Mouse (Mus musculus): Measurements from ENCODE around the gene Med12l.
A peak's percentile ranks its signal among the peaks of the same experiment; 100 is the strongest.

The Med12l gene

DNA sequence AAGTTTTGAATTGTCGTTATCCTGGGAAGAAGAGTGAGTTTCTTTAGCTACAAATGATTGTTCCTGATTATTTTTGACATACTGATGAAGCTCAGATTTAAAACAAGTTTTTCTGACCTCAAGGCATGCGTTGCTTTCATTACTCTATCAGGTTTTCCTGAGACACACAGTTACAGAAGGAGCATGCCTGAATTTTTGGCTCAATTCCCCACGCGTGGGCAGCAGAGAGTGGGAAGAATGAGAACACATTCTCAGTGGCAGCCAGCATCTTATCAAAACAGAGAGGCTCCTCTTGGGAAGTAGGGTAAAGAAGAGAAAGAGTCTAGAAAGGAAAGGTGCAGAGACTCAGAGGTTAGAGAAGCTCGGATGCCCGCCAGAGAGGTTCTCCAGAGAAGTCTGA, 237.8 kb downstream of the Med12l start:
- DNase-seq (ENCODE audit: low read depth, low spot score): no peak

DNA sequence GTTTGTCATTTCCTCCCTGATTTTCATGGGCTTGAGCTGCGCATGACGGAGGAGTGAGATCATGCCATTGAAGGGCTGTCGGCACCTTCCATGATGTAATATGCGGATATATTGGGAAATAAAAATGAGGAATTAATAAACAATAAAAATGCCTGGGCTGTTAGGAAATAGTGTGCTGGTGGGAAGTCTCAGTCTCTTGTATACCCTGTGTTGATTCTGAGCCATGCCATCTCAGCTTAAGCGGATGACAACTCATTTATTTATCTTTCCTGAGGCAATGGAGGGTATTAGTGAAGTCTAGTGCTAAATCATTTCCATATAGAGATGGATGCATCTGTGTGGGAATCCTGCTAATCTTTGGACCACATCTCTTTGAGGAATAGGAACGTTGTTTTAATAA, 242.4 kb downstream of the Med12l start:
- no peak for DNase-seq (ENCODE audit: low read depth, low spot score)

DNA sequence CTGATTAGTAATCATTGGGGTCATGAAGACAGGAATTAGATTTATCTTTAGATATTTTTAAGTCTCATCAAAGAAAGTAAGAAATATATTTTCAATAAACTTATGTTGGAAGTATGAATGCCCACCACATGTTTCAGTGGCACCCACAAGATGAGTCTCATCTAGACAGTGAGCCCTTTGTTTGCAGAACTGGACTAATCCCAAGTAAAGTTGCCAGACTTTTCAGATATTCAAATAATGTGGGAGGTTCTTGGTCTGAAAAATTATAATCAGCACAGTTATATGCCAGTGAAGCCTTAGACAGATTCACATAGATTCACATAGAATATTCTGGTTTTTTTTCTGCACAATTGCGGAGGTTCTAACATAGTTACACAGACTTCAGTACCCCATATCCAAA, 244.8 kb downstream of the Med12l start:
- DNase-seq (ENCODE audit: low read depth, low spot score): no peak

DNA sequence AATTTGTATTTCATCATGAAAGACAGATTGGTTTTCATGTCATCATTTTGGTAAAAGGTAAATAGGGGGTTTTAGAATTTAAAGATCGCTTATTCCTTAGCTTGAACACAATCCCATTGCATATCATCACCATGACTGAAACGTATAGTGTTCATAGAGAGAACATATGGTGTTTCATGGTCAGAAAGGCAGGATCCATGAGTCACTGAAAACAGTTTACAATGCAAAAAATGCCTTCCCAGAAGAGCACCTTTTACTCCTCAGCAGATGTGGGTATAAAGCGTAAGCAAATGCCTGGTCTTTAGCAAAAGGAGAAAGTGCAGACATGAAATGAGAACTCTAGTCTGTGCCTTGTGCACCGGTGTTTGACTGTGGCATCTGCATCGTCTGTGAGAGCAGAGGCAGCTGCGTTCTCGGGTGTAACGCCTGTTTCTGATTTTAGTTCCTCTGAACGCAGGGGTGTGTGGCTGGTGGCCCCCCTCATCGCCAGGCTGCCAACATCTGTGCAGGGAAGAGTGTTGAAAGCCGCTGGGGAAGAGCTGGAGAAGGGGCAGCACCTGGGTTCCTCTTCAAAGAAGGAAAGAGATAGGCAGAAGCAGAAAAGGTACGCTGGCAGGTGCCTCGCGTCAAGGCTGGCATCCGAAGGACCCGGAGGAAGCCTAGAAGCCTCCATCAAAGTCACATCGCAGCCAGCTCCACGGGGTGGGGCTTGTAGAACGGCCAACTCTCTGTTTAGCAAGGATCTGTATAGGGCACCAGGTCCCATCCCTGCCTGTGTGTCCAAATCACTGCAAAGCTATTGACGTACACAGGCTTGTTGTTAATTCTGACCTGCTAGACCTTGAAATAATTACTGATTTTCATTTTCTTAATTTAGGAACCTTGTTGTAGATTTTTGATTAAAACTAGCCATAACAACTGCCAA, 252.4 kb downstream of the Med12l start:
- no peak for DNase-seq (ENCODE audit: low read depth, low spot score)

DNA sequence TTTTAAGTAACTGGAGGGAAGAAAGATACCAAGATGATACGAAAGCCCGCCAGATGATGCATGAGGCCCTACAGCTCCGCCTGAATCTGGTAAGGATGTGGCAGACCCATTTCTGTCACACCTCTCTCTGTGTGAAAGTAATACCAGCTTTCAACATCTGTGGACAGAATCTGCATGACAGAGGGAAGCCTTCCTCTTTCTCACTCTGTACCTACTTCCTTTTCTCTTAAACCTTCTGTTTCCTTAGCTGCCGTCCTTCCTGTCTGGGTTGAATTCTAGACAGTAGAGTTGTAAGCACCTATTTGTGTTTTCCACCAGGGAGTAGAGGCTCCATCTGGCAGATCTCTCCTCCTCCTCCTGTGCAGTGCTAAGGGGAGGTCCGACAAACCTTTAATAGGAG, 255.1 kb downstream of the Med12l start:
- DNase-seq (ENCODE audit: low read depth, low spot score): no peak

DNA sequence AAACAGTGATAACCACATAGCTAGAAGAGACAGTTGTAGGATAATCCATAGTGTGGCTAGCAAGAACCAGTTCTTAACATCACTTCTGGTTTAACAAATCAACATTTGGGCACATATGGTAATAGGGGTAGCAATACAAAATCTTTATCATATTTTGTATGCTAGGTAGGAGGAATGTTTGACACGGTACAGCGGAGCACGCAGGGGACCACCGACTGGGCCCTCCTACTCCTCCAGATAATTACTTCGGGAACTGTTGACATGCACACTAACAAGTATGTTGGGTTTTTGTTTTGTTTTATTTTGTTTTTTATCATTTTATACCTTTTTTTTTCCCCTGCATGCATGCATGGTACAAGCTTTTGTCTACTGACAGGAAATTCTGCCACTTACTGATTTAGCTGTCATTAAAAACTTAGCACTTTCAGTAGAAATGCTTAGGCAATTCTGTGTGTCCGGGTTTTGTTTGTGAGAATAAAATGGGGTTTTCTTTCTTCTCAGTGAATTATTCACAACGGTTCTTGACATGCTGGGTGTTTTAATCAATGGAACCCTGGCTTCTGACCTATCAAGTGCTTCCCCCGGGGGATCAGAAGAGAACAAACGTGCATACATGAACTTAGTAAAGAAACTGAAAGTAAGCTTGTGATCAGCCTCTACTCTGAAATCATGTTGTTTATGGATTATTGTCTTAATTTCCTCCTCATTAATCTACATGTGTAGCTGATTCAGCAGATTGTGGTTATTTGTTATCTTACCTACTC, 256.3 kb downstream of the Med12l start:
- DNase-seq (ENCODE audit: low read depth, low spot score): peak; percentile 49

DNA sequence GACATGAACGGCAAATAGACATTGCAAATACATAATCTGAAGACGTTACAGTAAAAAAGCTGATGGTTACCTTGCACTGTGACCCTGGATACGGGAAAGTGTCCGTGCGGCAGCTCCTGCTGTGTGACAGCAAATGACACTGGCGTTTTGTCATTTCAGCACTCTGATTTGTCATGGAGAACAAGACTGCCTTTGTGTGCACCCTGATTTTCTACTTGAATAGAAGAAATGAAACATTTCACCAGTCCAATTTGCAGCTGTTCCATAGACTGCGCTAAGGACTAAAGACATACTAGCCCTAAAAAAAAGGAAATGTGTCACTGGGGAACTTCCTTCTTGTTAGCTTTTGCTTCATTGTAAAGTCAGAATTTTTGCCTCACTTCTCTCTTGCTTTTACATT, 257.1 kb downstream of the Med12l start, which contains the start of gene P2ry12:
Gene P2ry12 (minus strand): TSS at position 168 of the 400 bp plus-strand sequence.
- peak; percentile 56 for DNase-seq (ENCODE audit: low read depth, low spot score)

DNA sequence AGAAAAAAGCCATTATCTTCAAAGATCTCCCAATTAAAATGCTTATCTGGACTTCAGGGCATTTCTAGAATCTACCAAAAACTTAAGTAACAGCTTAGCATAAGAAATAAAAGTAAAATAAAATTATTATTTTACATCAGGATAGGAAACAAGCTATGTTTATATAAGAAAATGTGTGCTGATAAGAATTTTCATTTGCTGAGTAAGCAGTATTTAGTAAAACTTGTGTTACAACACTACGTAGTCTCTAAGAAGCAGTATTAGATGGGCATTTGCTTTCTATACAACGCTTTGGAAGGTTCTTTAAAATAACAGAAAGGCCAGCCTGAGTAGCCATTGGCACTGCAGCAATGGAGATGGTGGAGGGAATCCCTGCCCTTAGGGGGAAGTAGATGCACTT, 257.8 kb downstream of the Med12l start:
- DNase-seq (ENCODE audit: low read depth, low spot score): no peak

DNA sequence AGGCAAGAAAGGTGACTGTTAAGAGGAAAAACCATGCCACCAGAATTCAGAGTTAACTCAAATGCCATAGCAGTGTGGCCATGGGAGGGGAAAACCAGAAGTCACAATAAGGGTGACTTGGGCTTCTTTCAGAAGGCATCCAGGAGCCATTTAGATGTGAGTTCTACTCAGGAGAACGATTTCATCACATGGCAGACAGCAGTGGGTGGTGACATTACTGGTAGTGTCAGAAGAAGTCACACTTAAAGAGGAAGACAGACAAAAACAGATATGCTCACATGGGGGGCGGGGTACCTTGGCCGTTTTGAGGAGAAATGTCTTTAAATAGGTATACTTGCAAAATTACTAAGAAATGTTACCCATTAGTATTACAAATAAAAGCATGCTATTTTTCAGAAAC, 258.4 kb downstream of the Med12l start:
- DNase-seq (ENCODE audit: low read depth, low spot score): no peak

DNA sequence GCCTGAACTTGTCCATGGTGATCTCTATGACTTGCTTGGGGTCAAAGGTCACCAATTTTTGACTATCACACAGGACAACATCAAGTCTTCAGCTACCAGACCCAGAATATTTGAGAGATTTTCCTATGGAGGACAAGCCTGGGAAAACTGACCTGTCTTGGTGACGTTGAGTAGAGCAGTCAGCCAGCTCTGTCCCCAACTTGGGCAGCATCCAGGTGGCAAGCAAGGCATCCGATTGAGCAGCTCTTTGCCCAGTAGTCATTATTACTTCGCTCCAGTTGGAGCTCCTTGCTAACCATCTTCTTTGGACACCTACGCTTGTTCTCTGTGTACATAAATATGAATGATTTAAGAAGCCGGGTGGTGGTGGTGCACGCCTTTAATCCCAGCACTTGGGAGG, 265.2 kb downstream of the Med12l start:
- DNase-seq (ENCODE audit: low read depth, low spot score): no peak

DNA sequence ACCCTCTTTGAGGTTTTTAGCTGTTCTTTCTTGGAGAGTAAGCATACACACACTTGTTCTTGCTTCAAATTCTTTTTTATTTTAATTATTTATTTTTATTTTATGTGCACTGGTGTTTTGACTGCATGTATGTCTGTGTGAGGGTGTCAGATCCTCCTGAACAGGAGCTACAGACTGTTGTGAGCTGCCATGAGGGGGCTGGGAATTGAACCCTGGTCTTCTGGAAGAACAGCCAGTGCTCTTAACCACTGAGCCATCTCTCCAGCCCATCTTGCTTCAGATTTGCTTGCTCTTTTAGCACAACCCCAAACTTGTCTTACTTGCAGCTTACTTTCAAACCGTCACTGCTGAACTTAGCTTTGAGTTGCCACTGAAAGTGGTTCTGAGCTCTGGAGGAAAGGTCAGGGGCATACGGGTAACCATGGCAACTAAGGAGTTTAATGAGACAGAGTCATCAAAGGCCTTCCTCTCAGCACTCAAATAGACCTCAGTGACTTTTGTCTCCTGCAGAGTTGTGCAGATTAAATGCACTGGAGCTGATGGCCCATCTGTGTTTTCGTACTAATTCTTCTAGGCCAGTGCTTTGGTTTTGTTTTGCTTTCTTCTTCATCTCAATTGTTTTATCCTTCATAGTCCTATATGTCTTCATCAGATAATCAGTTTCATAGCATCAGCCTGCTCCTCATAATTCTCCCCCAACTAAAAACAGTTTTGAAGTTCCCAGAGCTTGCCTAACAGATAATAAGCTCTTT, 272.1 kb downstream of the Med12l start:
- peak; percentile 68 for DNase-seq (ENCODE audit: low read depth, low spot score)

DNA sequence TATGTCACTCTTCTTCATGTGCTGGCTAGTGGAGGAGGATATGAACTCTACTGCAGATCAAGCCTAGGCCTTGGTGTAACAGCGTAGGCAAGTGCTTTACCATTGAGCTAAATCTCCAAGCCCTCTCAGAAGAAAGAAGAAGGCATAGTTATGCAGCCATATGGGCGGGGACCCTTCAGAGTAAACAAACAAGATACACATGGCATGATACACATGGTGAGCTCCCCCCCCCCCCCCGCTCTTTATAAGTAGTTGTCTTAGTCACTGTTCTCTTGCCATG, 272.6 kb downstream of the Med12l start:
- DNase-seq (ENCODE audit: low read depth, low spot score): no peak

DNA sequence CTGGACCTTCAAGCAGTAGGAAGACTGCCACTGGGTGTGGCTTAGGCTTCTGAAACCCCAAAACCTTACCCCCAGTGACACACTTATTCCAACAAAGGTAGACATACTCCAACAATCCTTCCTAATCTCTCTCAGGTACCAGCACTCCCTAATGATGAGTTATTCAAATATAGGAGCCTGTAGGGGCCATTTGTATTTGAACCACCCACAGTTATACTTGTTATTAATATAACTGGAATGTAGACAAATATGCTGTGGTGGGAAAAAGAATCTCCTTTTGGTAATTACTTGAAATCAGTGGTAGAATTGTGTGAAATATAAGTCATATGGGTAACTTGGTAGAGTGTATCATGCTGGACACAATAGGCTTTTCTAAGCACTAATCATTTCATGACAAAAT, 273.0 kb downstream of the Med12l start:
- DNase-seq (ENCODE audit: low read depth, low spot score): no peak

DNA sequence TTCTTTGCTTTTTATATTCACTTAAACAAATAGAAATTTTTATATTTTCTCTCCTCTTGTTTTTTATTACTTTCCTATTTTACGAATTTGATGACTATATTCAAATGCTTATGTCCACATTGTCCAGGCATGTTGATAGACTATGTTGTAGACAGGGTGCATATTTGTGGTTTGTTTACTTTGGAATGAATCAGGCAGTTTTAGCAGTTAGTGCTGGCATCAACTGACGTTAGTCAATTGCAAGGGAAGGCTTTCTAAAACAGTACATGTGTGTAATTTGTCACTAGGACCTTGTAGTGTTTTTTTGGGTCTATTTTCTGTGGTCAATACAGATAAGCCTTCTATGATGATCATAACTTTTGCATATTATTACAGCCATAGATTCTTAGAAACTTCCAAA, 284.9 kb downstream of the Med12l start:
- DNase-seq (ENCODE audit: low read depth, low spot score): no peak

DNA sequence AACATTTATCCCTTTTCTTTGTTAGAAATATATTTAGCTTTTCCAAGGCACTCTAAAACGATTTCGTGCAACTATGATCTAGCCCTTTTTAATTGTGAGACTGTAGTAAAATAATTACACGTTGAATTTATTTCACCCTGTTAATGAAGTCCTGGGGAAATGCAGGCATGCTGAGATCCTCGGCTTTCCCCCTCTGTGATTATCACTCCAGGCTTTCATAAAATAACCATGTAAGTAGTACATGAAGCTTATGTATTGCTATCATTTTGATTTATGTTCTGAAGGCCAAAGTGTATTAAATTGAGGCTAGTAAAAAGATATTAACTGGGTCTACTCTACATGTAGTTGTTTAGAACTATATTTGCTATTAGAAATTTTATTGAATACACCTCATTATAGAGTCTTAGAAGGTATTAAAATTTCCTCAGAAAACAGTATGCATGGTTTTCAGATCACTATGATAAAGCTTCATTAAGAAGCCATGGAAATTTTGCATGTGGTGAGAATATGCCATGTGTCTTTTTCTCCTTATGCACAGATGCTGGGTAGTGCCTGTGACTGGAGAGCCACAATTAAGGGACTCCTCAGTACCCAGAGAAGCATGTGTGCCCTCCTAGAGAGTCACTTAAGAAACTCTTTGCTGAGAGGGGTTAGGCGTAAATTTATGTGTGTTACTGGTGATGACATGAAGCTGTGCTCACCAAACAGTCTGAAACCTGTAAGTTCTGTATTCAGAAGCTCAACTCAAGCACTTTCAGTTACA, 288.0 kb downstream of the Med12l start:
- no peak for DNase-seq (ENCODE audit: low read depth, low spot score)

DNA sequence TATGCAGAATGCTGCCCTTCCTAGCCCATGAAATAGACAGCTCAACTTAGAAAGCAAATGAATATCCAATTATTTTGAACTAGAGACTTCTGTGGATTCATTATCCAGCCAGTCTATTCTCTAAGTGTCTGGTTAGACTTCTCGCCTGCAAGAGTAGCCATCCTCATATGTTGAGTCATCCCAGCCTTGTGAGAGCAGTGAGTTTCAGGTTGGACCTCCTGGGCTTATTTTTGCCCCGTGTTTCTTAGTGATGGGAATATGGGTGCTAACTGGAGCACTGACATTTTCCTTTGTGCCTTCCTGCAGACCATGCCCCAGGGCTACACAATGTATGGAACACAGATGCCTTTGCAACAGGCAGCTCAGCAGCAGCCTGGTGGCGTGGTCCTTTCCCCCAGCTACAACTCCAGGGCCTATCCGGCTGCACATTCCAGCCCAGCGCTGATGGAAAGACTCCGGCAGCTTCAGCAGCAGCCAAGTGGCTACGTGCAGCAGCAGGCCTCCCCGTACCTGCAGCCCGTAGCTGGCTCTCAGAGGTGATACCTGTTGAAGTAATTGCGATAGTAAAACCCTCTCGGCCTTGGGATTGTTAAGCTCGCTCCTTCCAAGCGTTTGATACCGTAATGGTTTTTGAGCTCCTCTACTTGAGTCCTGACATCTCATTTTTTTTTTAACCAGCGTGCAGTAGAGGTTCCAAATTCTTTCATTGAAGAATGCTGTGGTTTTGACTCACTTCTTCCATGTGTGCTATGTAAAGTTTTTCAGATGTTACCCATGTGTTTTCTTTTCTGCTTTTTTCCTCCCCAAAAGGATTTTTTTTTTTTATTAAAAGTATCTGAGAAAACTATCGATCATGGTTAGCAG, 290.3 kb downstream of the Med12l start:
- DNase-seq (ENCODE audit: low read depth, low spot score): no peak

DNA sequence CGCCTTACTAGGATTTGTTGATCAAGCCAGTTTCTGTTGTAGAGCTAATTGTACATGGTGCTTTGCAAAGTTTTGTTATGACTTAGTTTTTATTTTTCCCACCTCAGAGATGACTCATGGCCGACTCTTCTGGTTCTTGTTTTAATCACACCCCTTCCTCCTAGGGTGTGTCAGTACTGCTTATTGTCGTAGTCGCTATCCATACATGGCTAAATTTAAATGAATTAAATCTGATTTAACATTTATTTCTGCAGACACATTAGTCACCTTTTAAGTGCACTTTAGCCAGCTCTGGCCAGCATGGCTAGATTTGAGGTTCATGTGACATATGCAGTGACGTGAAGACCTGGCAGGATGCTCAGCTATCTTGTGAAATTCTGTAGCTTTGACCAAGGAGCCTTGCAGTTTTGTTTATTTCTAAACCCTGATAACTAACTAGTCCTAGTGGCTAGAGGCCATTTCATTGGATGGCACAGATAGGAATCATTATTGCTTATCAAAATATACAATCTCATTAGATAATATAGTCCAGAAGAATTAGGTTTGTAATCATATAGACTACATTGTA, 291.0 kb downstream of the Med12l start:
- no peak for DNase-seq (ENCODE audit: low read depth, low spot score)

DNA sequence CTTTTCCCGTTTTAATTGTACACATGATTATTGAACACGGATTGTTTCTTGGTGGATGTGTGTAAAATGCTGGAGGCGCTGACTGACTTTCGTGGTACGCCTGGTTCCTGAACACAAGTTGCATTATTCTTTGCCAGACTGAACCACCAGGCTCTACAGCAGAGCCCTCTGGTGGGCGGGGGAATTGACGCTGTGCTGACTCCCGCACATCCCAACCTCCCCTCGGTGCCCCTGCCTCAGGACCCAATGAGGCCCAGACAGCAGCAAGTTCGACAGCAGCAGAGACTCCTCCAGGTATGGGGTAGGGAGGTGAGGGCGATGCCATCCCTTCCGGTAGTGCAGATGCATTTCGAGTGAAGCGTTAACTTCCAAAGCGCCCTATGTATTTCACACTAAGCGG, 292.0 kb downstream of the Med12l start:
- DNase-seq (ENCODE audit: low read depth, low spot score): no peak

DNA sequence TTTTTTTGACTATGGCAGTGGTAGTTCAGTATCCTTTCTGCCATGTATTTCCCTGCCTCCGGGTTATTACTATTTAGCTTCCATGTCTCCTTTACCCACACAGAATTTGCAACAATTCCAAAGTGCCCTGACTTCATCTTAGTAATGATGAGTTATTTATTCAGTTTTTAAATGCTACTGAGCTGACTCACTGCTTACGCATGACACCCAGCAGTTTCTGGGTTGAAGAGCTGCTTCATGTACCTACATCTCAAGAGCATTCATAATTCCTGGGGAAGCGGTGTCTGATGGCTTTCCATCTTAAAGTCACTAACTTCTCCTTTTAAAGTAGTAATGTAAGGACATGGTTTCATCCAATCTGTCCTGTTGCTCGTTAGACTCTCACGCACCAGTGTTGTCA, 299.3 kb downstream of the Med12l start:
- no peak for DNase-seq (ENCODE audit: low read depth, low spot score)

DNA sequence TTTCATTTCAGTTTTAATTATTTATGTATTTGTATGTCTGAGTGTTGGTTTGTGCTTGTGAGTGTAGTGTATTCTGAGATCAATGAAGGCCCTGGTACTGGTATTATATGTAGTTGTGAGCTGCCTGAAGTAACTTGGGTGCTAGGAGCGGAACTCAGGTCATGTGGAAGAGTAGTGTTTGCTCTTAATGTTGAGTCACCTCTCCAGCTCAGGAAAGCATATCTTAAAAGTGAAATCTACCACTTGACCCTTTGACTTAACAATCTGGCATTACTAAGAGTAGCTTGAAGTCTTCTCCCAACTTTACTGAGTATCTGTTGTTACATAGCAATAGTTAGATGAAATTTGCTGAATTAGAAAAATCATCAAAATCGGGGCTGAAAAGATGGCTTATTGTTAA, 299.9 kb downstream of the Med12l start:
- DNase-seq (ENCODE audit: low read depth, low spot score): no peak

All from mesoderm, embryonic 11.5 days (tissue).